Mouse (Mus musculus): ENCODE measurements around the gene Acadm. TPM values are rescaled to one million over a fixed set of nuclear protein-coding genes. Genes with fewer than 3 reads are reported as not detected.

The Acadm gene
- polyA plus RNA-seq, 1 experiment from 2014 or later = 57.6 TPM

DNA sequence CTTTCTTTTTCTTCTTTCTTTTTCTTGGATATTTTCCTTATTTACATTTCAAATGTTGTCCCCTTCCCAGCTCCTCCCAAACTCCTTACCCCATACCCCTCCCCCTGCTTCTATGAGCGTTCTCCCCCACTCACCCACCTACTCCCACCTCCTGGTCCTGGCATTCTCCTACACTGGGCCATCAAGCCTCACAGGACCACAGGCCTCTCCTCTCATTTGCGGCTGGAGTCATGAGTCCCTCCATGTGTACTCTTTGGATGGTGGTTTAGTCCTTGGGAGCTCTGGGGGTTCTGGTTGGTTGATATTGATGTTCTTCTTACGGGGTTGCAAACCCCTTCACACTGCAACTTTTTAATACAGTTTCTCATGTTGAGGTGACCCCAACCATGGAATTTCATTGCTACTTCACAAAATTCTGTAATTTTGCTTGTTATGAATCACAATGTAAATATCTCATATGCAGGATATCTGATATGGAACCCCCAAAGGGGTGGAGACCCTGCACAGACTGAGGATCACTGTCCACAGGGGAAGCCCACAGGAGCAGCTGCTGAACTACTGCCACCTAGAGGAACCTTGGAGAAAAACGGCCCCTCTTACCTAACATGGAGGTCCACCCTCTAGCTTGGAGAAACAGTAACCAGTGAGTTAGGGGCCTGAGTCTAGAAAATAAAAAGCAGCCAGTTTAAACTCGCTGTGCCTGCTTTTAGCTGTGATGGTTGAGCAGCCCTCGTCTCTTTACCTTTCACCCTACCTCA, 17.4 kb upstream of the Acadm start:
- Histone ChIP-seq H3K9me3 (no peaks in the 10 kb centered on the region), H3K4me3 (no peak overlapping the region), H3K27ac (no peak overlapping the region), H3K9ac (no peak overlapping the region), H3K4me2 (replicated peaks) (no peak overlapping the region), H3K36me3 (no peaks in the 10 kb centered on the region), H3K4me1 (no peaks in the 10 kb centered on the region), H3K27me3 (no peaks in the 10 kb centered on the region)
- 75% methylated on average over 6 of the region's 6 CpGs for WGBS
- ATAC-seq (ENCODE audit: low FRiP score, low read depth) = no peak; the same call in 1 of the 2 replicates

DNA sequence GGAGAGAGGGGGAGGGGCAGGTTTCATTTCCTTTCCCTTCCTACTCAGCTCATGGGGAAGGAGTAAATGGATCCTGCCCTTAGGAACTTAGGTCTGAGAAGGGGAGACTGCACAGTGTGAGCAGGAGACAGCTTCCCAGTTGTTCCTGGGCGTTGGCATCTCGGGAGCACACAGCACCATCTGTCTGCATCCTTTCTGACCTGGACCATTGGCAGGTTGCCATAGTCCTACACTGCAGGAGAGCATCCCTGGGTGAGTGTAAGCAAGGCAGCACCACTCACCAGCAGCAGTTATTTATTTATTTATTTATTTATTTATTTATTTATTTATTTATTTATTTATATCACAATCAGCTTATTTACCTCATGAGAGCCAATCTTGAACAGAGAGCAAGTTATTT, 16.5 kb upstream of the Acadm start:
- WGBS = 44% methylated on average over 2 of the region's 2 CpGs
- H3K9ac ChIP-seq = no peak overlapping the region
- H3K4me1 ChIP-seq = no peaks in the 10 kb centered on the region
- no peak overlapping the region for H3K4me3 ChIP-seq
- H3K27me3 ChIP-seq = no peaks in the 10 kb centered on the region
- no peak overlapping the region for H3K4me2 ChIP-seq (replicated peaks)
- H3K9me3 ChIP-seq = no peaks in the 10 kb centered on the region
- H3K36me3 ChIP-seq = no peaks in the 10 kb centered on the region
- H3K27ac ChIP-seq = no peak overlapping the region
- ATAC-seq (ENCODE audit: low FRiP score, low read depth) = no peak

DNA sequence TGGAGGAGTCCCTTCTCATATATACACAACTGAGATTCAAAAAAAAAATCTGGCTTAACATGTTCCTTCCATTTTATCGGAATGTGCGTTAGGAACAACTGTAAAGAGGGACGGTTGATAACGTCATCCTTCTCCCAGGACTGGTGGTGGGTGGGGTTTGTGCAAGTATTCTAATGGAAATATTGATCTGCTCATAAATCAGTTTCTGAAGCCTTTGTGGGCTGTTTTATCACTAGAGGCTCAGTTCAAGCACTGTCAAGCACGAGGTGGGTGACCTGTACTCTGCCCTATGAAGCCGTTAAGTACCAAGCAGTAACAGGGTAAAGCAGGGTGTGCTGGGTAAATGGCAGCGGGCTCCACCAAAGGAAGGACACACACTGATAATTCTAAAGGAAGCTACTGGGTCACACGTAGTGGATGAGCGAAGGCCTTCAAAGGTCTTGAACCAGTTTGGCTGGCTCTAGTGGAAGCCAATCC, 15.3 kb upstream of the Acadm start:
- no peaks in the 10 kb centered on the region for H3K36me3 ChIP-seq
- H3K4me1 ChIP-seq = no peaks in the 10 kb centered on the region
- no peak overlapping the region for H3K4me3 ChIP-seq
- H3K27me3 ChIP-seq = no peaks in the 10 kb centered on the region
- H3K9me3 ChIP-seq = no peaks in the 10 kb centered on the region
- ATAC-seq (ENCODE audit: low FRiP score, low read depth) = no peak
- H3K9ac ChIP-seq = no peak overlapping the region
- 83% methylated on average over 9 of the region's 9 CpGs for WGBS
- no peak overlapping the region for H3K4me2 ChIP-seq (replicated peaks)
- no peak overlapping the region for H3K27ac ChIP-seq

DNA sequence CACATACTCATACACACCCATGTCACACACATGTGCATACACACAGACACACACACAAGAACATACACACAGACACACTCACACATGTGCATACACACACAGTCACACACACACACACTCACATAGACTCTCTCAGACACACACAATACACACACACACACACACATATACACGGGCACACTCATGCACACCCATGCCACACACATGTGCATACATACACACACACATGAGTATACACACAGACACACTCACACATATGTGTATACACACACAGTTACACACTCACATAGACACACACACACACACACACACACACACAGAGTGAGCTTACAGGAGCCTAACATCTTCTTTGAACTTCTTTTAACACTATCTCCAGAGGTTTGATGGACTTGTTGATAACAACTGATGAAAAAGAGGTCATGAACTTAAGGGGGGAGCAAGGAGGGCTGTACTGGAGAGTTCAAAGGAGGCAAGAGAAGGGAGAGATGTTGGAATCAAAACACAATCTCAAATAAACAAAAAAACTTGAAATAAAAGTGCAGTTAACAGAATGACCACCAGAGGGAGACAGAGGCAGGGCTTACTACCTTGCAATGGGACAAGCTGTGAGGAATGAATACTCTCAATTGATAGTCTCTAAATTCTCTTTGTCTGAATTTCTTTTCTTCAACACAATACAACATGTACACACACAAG, 14.8 kb upstream of the Acadm start:
- H3K9me3 ChIP-seq = no peaks in the 10 kb centered on the region
- no peak overlapping the region for H3K27ac ChIP-seq
- WGBS = 100% methylated on average over 1 of the region's 1 CpGs
- H3K36me3 ChIP-seq = no peaks in the 10 kb centered on the region
- no peak overlapping the region for H3K9ac ChIP-seq
- no peak for ATAC-seq (ENCODE audit: low FRiP score, low read depth)
- no peaks in the 10 kb centered on the region for H3K4me1 ChIP-seq
- H3K4me2 ChIP-seq (replicated peaks) = no peak overlapping the region
- no peak overlapping the region for H3K4me3 ChIP-seq
- no peaks in the 10 kb centered on the region for H3K27me3 ChIP-seq

DNA sequence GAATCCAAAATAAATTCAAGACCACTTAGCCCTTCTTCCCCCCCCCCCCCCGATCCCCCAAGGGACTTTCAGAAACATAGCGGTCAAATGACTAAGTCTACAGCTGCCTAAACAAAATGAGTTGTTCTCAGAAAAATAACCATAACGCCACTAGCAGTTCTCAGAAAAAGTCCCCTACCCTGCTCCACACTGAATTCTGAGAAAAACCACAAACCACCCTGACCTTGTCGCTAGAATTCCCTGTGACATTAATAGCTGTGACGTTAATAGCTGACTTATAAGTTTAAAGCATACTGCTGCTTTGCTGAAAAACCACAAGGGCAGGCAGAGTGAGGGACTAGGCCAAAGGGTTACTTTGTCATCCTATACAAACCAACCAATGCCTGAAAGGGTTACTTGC, 13.5 kb upstream of the Acadm start:
- Histone ChIP-seq H3K27me3 (no peaks in the 10 kb centered on the region), H3K4me1 (no peaks in the 10 kb centered on the region), H3K9me3 (no peaks in the 10 kb centered on the region), H3K9ac (no peak overlapping the region), H3K36me3 (no peaks in the 10 kb centered on the region), H3K4me3 (no peak overlapping the region), H3K4me2 (replicated peaks) (no peak overlapping the region), H3K27ac (no peak overlapping the region)
- no peak for ATAC-seq (ENCODE audit: low FRiP score, low read depth)
- WGBS = 80% methylated on average over 5 of the region's 5 CpGs

DNA sequence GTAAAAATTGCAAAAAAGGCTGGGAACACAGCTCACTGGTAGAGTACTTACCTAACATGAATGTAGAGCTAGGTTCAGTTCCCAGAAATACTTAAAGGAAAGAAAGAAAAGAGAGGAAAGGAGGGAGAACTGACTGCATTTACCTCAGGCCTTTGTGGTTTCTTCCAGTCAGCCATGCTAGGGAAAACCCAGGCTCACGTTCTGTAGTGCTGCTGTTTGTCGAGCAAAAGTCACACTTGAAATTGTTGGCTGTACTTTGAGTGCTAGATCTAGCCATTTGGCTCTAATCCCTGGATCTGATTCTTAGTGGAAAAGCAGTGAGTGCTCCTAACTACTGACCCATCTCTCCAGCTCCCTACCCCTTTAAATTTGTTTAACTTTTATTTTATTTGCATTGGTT, 3.7 kb upstream of the Acadm start:
- no peak for ATAC-seq (ENCODE audit: low FRiP score, low read depth)
- no peak overlapping the region for H3K4me2 ChIP-seq (replicated peaks)
- H3K9me3 ChIP-seq = no peaks in the 10 kb centered on the region
- no peaks in the 10 kb centered on the region for H3K27me3 ChIP-seq
- H3K27ac ChIP-seq = no peak overlapping the region
- H3K4me3 ChIP-seq = no peak overlapping the region
- no peak overlapping the region for H3K9ac ChIP-seq
- WGBS = 56% methylated on average over 2 of the region's 2 CpGs
- no peaks in the 10 kb centered on the region for H3K36me3 ChIP-seq
- H3K4me1 ChIP-seq = peaks cover 7% of the 10 kb centered on the region

DNA sequence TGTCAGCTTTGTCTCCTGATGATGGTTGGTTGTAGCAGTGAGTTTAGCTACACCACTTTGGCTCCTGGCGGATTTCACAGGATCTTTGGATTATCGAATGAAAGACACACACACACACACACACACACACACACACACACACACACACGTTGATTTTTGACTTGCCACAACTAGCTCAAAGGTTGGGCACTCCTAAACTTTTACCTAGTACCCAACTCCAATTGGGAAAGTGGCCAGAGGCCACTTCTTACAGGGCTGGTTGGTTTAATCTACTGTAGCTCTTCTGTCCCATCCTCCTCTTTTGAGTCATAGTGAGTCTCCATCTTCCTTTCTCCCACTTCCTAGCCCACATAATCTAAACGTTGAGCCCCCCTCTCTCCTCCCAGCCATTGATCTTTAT, 2.8 kb upstream of the Acadm start:
- Histone ChIP-seq H3K4me3 (no peak overlapping the region), H3K9me3 (no peaks in the 10 kb centered on the region), H3K27me3 (no peaks in the 10 kb centered on the region), H3K9ac (no peak overlapping the region), H3K36me3 (no peaks in the 10 kb centered on the region), H3K4me2 (replicated peaks) (no peak overlapping the region), H3K4me1 (peaks cover 16% of the 10 kb centered on the region), H3K27ac (no peak overlapping the region)
- ATAC-seq (ENCODE audit: low FRiP score, low read depth) = no peak
- 77% methylated on average over 4 of the region's 4 CpGs for WGBS

DNA sequence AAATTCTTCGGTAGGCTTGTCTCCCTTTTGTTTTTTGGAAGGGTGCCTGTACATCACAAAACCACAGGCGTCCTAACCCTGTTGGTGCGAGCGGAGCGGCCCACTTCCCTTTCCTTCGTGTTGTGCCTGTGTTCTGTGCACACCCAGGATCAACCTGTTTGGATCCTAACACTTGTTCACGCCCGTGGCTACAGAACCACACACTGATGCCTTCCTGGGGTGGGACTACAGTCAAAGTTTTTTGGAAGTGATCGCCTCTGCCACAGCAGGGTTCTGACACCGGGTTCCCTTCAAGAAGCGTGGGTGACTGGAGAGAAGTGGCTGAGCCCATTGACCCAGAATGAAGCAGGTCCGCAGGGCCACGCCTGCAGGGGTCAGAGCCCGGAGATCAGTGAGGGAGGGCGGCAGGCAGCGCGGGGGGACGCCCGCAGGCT, 514 bp downstream of the Acadm start:
- peak; percentile 41 for ATAC-seq (ENCODE audit: low FRiP score, low read depth)
- peaks cover 10% of the 10 kb centered on the region for H3K36me3 ChIP-seq
- H3K4me1 ChIP-seq = peaks cover 16% of the 10 kb centered on the region
- H3K27me3 ChIP-seq = no peaks in the 10 kb centered on the region
- H3K9me3 ChIP-seq = no peaks in the 10 kb centered on the region
- peak overlapping the region; percentile 79; the same call in 1 of the 2 replicates for H3K27ac ChIP-seq
- under 1% methylated on average over 19 of the region's 19 CpGs for WGBS
- H3K4me2 ChIP-seq (replicated peaks) = peak overlapping the region; percentile 72
- peak overlapping the region; percentile 78 for H3K4me3 ChIP-seq
- H3K9ac ChIP-seq = peak overlapping the region; percentile 86

DNA sequence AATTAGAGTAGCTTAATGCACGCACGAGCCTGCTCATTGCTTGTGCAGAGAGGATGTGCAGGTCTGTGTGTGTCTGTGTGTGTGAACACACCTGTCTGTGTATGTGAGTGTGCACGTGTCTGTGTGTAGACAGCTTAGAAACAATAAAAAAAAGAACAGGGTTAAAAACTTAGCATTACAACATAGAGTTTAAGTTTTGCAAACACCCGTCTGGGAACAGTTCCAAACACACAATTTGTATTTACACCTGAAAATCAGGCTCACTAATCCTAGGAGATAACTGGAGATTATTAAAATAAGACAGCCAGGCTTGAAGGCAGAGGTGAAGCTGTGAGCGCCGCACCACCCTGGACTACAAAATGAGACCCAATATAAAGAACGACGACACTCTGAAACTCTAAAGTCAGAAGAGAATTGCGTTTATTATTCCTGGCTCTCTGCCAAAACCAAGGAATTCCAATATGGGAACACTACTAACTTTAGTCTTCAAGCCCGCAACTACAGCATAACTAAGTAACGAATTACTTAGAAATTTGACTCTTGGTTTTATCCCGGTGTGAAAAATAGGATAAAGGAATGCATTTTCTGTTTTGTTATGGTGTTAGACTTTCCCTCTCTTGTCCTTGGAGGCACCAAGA, 1.3 kb downstream of the Acadm start:
- H3K4me1 ChIP-seq = peaks cover 16% of the 10 kb centered on the region
- H3K36me3 ChIP-seq = peaks cover 18% of the 10 kb centered on the region
- ATAC-seq (ENCODE audit: low FRiP score, low read depth) = no peak
- no peaks in the 10 kb centered on the region for H3K27me3 ChIP-seq
- peak overlapping the region; percentile 78 for H3K4me3 ChIP-seq
- peak overlapping the region; percentile 72 for H3K4me2 ChIP-seq (replicated peaks)
- H3K27ac ChIP-seq = 0 out of 2 replicates have a peak overlapping the region, but pooled peaks have one; percentile 79
- H3K9me3 ChIP-seq = no peaks in the 10 kb centered on the region
- peak overlapping the region; percentile 86; the same call in 1 of the 2 replicates for H3K9ac ChIP-seq
- WGBS = 17% methylated on average over 12 of the region's 12 CpGs

DNA sequence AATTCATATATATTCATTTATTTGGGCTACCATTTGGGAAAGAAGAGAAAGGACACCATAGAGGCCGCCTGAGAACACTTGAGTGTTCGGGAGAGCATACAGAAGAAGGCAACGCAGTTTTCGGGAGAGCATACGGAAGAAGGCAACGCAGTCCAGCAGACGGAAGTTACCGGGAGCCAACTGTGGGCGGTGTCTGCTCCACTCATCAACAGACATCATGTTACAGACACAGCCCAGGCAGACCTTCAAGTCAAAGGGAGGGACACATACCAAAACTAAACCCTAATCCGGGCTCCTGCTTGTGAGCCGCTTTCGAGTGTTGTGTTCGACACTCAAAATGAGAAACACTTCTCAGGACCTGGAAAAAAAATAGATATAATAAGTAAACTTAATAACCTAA, 2.8 kb downstream of the Acadm start:
- Histone ChIP-seq H3K27me3 (no peaks in the 10 kb centered on the region), H3K9me3 (no peaks in the 10 kb centered on the region)
- no peak for ATAC-seq (ENCODE audit: low FRiP score, low read depth)

DNA sequence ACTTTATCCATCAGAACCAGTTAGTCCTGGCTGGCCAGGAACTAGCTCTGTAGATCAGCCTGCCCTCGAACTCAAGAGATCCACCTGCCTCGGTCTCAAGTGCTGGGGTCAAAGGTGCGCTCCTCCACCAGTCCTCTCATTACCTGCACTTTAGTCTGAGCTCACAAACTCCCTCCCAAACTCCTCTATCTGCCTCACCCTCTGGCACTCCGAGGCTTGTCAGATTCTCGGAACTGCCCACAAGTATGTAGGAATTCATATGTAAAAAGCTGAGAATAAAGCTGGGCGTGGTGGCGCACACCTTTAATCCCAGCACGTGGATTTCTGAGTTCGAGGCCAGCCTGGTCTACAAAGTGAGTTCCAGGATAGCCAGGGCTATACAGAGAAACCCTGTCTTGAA, 3.9 kb downstream of the Acadm start:
- 95% methylated on average over 9 of the region's 9 CpGs for WGBS
- Histone ChIP-seq H3K9me3 (no peaks in the 10 kb centered on the region), H3K4me1 (peaks cover 16% of the 10 kb centered on the region), H3K36me3 (peaks cover 42% of the 10 kb centered on the region), H3K27ac (no peak overlapping the region), H3K4me2 (replicated peaks) (no peak overlapping the region), H3K4me3 (no peak overlapping the region), H3K9ac (no peak overlapping the region), H3K27me3 (no peaks in the 10 kb centered on the region)
- ATAC-seq (ENCODE audit: low FRiP score, low read depth) = no peak

More for the DNA sequence above, 2.8 kb downstream of the Acadm start:
- 93% methylated on average over 13 of the region's 13 CpGs for WGBS
- Histone ChIP-seq H3K4me1 (peaks cover 16% of the 10 kb centered on the region), H3K4me3 (no peak overlapping the region), H3K36me3 (peaks cover 32% of the 10 kb centered on the region), H3K27ac (no peak overlapping the region), H3K4me2 (replicated peaks) (no peak overlapping the region), H3K9ac (no peak overlapping the region)

DNA sequence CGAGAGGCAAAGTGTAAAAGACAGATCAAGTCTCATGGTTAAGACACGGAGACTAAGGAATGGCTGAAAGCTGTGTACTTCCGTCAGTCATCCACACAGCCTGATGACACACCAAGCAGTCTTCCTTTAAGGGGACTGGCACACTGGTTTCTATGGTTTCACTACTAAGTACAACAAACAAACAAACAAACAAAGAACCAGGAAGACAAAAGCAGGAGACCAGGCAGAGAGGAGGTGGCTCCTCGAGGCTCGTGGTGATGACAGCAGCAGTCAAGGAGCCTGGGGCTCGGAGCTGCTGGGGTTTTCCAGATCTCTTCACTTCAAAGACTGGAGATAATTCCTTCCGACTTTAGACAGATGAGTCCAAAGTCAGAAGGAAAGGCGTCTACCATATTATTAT, 4.4 kb downstream of the Acadm start:
- H3K9ac ChIP-seq = no peak overlapping the region
- H3K4me3 ChIP-seq = no peak overlapping the region
- no peak overlapping the region for H3K4me2 ChIP-seq (replicated peaks)
- no peak for ATAC-seq (ENCODE audit: low FRiP score, low read depth)
- 83% methylated on average over 8 of the region's 8 CpGs for WGBS
- no peaks in the 10 kb centered on the region for H3K27me3 ChIP-seq
- H3K4me1 ChIP-seq = peaks cover 14% of the 10 kb centered on the region
- no peaks in the 10 kb centered on the region for H3K9me3 ChIP-seq
- peaks cover 45% of the 10 kb centered on the region for H3K36me3 ChIP-seq
- H3K27ac ChIP-seq = no peak overlapping the region
